Mouse (Mus musculus) thymus, postnatal 10 days (tissue): Measurements from ENCODE around the gene Hist1h2ad.
"Not testable (repeated sequence)": the region's sequence is repeated elsewhere in the genome, so short reads cannot be mapped to it uniquely, and the experiment has no call there.

Experiments
- DNase-seq, 2 experiments: peaks; one replicate each; pipeline ENCODE4 v3.0.0; 2021; ENCODE audit warnings: low spot score in 2 of 2

Gene Hist1h2ad

GRCm38 (mm10) chr13:23583387-23584068, 9.3 kb downstream of the Hist1h2ad start:
- DNase-seq, result no peak

- DNase-seq, result no peak
Observed at GRCm38 (mm10) chr13:23584331-23584730, 10.2 kb downstream of the Hist1h2ad start.

GRCm38 (mm10) chr13:23585029-23585441, 10.9 kb downstream of the Hist1h2ad start:
- DNase-seq, result peak; percentile 57 to 67

GRCm38 (mm10) chr13:23585442-23586098, 11.4 kb downstream of the Hist1h2ad start:
- peak; percentile 76 to 80 for DNase-seq

- no peak for DNase-seq
Observed at GRCm38 (mm10) chr13:23586099-23586939, 12.1 kb downstream of the Hist1h2ad start.

- DNase-seq, result no peak
Observed at GRCm38 (mm10) chr13:23586940-23587225, 12.7 kb downstream of the Hist1h2ad start.

GRCm38 (mm10) chr13:23591206-23591605, 17.0 kb downstream of the Hist1h2ad start:
- no peak for DNase-seq

GRCm38 (mm10) chr13:23591886-23592285, 17.7 kb downstream of the Hist1h2ad start:
- DNase-seq, result not testable (repeated sequence)

- DNase-seq, result no peak
Observed at GRCm38 (mm10) chr13:23592614-23593013, 18.4 kb downstream of the Hist1h2ad start.

GRCm38 (mm10) chr13:23593051-23593770, 19.0 kb downstream of the Hist1h2ad start:
- DNase-seq, result no peak

- DNase-seq, result no peak
Observed at GRCm38 (mm10) chr13:23595185-23595584, 21.0 kb downstream of the Hist1h2ad start.

GRCm38 (mm10) chr13:23595622-23596372, 21.6 kb downstream of the Hist1h2ad start:
- DNase-seq, result no peak

GRCm38 (mm10) chr13:23597957-23598356, 23.8 kb downstream of the Hist1h2ad start:
- peak; percentile 57 to 86 for DNase-seq

- no peak for DNase-seq
Observed at GRCm38 (mm10) chr13:23603182-23603699, 29.1 kb downstream of the Hist1h2ad start.

GRCm38 (mm10) chr13:23604452-23604851, 30.3 kb downstream of the Hist1h2ad start:
- no peak for DNase-seq

GRCm38 (mm10) chr13:23605052-23605451, 30.9 kb downstream of the Hist1h2ad start:
- no peak for DNase-seq

GRCm38 (mm10) chr13:23609209-23609608, 35.0 kb downstream of the Hist1h2ad start:
- DNase-seq, result no peak

GRCm38 (mm10) chr13:23609844-23610243, 35.7 kb downstream of the Hist1h2ad start:
- no peak for DNase-seq

- DNase-seq, result no peak
Observed at GRCm38 (mm10) chr13:23610393-23610792, 36.2 kb downstream of the Hist1h2ad start.

- no peak for DNase-seq
Observed at GRCm38 (mm10) chr13:23611638-23612037, 37.5 kb downstream of the Hist1h2ad start.
